Mouse (Mus musculus) adrenal gland, postnatal 10 days (tissue): ENCODE measurements around the gene Agps. TPM values are rescaled to one million over a fixed set of nuclear protein-coding genes. Genes with fewer than 3 reads are reported as not detected.

ENCODE experiments used
- DNase-seq: peaks from one replicate; pipeline ENCODE4 v3.0.0; 2021; ENCODE audit warnings: mixed read lengths
- long read RNA-seq, 2 experiments: library from polyadenylated mRNA; stranded (forward); transcript quantifications; one replicate each; pipeline ENCODE4 v2.0.0; 2021
- total RNA-seq, 2 experiments: library from RNA; stranded (reverse); gene quantifications; 2 replicates each; pipeline ENCODE4 v1.2.3; 2021

The Agps gene
- total RNA-seq, result 10 to 100 TPM; 32.4 to 42.0 TPM
- long read RNA-seq, experiment 1, full-length matches to known transcripts, result 16 of 25 reads
- long read RNA-seq, experiment 1, partial matches to known transcripts, result 3 of 25 reads
- long read RNA-seq, experiment 1, other reads (novel, unspliced or antisense), result 6 of 25 reads
- long read RNA-seq, experiment 2, full-length matches to known transcripts, result 9 of 17 reads
- long read RNA-seq, experiment 2, partial matches to known transcripts, result 2 of 17 reads
- long read RNA-seq, experiment 2, other reads (novel, unspliced or antisense), result 6 of 17 reads

DNA sequence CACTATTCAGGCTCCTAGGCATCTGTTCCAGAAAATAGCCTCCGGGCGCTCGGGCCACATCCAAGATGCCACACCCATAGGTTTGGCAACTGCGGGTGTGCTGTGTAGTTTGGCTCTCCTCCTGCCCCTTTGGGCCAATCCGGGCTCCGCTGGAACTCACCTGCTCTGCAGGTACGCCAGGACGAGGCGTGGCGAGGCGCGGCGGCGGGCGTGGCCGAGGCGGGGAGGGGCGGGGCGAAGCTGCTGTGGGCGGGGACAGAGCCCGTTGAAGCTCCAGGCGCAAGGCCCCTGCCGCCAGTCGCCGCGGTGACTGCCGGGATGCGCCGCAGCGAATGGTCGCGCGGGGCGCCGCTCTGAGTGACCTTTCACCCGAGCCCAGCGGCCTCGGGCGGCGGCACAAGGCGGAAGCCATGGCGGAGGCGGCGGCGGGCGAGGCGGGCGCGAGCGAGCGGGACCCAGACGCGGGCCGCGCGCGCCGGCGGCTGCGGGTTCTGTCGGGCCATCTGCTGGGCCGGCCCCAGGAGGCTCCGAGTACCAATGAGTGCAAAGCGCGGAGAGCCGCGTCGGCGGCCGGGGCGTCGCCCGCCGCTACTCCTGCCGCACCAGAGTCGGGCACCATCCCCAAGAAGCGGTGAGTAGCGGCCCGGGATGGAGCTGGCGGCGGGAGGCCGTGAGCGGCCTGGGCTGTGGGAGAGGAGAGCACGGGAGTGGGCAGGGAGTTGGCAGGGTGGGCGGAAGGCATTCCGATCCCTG, at the start of gene Agps:
TSS of gene Agps (plus strand) at position 297 of the 753 bp plus-strand sequence.
- DNase-seq, result peak; percentile 94

DNA sequence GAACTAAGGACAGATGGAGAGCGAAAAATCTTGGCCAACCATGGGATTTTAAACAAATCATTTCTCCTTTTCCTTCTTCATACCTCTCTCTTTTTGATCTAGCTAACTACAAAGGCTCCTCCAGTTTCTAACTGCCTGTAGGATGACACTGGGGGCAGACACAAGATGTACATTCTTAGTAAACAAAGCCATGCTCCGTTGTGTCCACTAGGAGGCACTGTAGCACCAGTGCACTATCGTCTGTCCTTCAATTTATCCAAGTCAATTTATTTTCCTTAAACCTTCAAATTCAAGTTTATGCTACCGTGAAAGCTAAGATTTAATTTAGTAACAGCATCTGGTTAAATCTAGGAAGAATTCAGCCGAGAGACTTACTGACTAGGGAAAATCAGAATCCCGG, 45.9 kb upstream of the Agps start:
- peak; percentile 67 for DNase-seq

DNA sequence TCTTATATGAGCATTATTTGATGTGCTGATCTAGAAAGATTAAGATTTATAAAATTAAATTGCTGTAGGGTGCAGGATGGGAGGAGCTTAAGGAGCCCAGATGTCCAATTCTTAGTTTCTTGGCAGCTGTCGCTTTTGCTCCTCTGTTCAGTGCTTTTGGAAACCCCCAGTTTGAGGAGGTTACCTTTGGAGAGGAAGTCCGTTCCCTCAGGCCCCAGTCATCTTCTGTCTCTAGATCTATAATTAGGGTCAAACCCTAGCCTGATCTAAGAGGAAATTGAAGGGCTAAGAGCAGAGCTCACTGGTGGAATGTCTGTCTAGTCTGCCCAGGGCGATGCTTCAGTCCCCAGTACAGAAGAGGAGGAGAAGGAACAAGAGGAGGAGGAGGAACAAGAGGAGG, 43.5 kb upstream of the Agps start:
- DNase-seq, result no peak

DNA sequence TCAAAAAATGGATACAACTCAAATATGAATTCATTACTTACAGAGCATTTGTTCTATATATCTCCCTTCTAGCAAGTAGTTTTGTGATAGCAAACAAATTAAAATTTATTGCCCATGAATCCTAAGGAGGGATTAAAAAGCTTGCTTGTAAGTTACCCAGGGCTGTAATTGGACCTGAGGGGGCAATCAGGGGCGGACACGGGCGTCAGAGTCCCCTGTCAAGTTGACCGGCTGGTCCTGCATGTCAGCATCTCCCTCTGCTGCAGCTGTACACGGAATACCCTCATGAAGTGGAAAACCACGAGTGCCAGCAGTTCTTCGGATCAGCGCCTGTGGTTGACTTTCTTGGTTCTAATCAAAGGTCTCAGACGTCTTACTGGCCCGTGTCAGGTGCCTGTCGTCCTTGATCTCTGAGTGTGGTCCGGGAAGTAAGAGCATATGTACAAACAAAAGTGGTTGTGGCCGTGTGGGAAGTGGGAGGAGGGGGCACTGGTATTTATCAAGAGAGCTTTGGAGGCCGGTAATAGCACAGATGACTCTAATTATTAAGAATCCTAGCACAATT, 41.9 kb upstream of the Agps start:
- no peak for DNase-seq

DNA sequence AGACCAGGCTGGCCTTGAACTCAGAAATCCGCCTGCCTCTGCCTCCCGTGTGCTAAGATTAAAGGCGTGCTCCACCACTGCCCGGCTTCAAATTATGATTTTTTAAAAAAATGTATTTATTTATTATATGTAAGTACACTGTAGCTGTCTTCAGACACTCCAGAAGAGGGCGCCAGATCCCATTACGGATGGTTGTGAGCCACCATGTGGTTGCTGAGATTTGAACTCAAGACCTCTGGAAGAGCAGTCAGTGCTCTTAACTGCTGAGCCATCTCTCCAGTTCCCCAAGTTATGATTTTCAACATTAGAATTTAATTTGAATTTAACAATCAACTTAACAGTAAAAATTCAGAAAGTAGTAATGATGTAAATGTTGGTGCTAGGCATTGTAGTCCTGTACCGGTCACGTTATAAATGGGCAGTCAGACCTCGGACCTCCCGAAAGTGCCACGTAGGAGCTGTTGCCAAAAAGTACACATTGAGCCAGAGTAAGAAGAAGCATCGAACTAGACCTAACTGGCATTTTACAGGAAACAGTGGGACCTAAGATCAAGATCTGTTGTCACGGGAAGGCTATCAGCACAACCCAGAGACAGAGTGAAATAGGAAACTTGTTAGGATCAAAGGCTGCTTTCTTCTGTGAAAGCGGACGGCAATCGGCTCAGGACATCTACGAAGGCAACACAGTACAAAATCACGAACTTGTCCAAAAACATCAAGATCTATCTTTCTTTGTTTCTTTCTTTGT, 40.2 kb upstream of the Agps start:
- no peak for DNase-seq

DNA sequence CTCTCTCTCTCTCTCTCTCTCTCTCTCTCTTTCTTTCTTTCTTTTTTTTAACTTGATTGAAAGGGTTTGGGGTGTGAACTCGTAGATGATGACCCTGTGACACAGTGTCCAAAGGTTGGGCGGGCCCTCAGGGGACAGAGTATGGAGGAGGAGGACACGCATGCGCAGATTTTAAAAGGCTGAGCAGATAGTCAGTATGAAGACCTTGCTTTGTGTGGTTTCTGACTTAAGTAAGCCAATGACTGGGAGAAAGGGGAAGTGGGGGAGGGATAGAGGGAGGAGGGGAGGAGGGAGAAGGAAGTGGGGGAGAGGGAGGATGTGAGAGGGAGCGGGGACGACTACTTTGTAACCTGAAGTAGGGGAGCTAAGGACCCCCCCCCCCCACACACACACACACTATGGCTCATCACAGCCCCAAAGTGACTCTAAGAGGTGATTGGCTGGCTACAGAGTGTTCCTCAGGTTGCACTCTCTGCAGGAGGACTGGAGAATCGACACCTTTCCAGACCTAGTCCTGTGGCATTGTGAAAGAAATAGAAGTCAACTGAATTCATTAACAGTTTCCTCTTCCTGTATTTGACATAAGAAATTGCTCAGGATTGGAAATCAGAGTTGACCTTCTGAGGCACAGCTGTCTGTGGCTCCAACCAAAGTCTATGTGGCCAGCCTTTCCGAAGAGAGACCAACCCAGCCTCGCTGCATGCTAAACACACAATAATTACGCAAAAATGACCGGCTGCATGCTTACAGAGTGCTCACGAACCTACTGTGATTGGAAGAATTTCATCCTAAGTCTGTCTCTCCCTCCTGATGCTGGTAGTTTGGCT, 39.4 kb upstream of the Agps start:
- peak; percentile 55 for DNase-seq

DNA sequence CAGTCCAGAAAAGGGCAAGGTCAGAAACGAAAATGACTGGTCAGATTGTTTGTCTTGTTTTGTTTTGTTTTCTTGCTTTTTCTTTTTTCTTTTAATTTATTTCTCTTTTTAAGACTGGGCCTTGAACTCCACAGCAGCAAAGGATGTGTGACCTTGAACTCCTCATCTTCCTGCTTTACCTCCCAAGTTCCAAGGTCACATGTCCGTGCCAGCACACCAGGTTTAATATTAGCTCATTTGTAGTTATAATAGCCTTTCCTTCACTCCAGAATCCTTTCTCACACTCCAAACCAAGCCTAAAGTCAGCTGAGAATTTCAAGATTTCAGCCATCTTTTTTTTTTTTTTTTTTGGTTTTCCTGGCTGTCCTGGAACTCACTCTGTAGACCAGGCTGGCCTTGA, 35.8 kb upstream of the Agps start:
- no peak for DNase-seq

DNA sequence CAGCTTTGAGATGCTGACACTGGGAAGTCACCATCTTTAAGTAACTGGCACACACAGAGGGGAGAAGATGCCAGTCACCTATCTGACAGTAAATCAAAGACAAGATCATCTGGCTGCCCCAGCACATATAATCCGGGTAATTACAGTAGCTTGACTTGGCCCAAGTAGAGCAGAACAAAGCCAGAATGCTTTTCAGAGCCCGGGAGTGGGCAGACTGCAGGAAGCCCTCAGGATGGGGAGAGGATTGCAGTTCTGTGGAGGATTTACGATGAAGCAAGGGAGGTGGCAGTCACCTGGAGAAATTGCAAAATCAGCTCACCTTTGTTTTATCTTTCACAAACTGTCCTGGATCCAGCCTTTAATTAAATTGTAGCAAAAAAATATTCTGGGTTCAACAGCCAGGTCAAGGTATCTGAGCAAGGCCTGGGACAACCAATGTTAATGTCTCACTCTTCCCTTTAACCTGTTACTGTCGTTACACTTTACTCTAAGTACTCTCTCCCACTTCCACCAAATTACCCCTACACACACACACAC, 33.5 kb upstream of the Agps start:
- DNase-seq, result no peak

DNA sequence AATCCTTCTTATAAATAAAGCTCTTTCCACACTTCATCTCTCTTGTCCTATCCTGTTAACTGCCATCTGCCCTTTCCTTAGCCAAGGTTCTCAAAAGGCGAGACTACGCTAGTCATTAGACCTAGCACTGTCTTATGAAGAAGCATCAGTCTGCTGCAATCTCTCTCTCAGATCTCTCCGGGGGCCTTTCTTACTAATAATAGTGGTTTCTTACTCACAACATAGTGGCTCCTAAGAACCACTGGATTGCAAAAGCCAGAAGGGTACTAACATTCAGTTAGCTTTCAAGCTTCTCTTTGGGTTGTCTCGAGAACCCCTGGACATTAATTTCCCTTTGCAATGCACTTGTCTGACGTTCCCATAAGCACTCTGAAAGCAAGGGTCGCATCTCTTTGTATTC, 26.2 kb upstream of the Agps start:
- no peak for DNase-seq

DNA sequence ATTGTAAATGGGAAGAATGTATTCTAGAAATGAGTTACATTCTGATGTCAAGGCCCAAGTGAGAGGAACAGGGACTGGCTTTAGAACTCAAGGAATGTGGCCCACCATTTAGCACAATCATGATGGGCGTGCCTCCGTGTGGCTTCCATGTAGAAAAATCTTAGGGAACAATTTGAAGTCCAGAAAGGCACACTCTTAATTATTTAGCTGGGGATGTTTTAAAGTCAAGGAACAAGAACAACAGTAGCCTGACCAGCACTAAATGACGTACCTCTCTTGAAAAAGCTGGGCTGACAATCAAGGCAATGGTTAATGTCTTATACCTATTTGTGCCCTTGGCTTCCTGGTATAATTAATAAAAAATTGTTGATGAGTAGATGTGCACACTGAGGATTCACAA, 25.1 kb upstream of the Agps start:
- DNase-seq, result no peak

DNA sequence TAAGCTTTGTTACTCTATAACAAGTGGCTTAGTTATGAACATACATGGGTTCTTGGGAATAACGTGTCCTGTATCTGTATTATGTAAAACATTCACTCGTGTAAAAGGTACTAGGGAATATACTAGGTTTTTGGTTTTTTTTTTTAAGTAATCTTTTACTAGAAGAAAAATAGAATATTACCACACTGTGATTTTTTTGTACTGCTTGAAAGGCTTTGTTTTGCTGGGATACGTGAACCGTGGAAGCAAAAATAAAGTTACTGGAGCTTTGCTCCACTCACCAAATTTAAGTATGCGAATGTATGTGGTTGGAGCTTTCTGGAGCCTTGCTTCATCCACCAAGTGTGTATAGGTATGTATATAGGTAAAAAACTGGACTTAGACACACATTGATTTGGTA, 24.5 kb upstream of the Agps start:
- DNase-seq, result no peak

DNA sequence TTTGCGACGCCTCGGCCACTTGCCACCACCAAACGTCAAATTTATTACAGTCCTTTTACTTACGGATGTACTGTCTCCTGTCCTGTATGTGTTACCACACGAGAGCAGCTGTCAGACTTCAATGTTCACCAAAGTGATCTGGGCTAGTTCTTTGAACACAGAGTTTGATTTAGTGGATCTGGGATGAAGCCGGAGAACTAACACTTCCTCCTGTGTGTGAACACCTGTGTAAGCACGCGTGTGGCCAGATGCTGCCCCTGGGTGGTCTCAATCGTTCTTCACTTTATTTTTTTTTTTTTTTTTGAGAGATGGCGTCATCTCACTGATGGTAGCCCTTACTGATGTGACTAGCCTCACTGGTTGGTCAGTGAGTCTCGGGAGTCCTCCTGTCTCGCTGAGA, 17.1 kb upstream of the Agps start:
- no peak for DNase-seq

DNA sequence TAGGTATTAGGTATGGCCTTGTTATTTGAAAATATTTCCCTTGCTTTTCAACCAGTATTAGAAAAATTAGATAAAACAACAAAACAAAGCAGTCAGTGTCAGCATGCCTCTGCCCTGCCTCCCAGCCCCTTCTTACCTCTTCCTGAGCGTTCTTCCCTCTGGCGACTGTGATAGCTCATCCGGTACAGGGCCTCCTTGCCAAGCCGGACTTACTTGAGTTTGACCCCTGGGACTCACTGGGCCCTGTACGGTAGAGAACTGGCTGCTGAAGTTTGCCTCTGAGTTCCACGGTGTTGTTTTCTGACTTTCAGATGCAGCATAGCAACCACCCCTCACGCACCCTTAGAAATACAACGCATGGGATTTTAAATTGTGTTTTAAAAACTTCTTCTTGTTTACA, 16.5 kb upstream of the Agps start:
- no peak for DNase-seq

DNA sequence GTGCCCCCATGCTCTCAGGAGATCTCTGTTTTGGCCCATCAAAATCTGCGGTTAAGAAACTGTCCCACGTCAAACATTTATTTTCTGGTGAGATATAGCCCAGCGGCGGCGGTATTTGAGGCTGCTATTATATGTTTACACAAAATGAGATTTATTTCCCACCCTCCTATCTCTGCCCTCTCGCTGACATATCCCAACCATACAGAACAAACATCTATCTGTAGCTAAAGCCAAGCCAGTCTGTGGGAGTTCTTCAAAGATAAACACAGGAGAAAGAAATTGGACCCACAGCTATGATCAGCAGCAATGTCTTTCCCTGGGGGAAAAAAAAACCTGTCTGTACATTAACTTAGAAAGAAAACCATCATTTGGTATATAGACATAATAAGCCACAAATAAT, 15.3 kb upstream of the Agps start:
- DNase-seq, result no peak

DNA sequence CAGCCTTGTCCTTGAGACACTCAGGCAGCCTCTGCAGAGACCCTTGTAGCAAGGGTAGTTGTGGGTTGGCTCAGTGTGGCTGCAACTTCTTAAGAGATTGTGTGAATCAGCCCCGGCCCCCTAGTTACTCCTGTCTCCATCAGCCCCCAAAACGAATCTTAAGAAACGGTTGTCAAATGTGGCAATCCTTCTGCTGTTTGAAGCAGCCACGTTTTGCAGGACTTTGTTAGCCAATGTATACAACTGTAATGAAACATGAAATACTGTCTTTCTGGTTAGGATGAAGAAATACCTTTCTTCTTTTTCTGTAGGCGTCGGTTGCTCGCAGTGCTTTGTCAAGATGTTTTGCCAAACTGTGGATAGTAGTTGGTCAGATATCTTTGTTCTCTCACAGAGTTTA, 13.3 kb upstream of the Agps start:
- no peak for DNase-seq

DNA sequence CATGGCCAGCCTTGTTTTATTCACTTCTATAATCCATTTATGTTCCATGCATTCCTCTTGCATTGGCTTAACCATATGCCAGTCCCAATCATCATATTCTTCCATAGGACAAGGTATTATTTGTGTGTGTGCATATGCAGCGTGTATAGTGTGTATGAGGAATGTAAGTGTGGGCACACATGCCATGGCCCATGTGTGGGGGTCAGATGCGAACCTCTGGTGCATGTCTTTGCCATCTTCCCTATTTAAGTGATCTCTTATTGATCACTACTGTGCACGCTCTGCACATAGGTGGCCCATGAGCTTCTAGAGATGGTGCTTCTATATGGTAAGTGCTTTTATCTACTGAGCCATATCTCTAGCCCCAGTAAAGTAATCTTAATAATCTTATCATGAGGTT, 12.2 kb upstream of the Agps start:
- no peak for DNase-seq

DNA sequence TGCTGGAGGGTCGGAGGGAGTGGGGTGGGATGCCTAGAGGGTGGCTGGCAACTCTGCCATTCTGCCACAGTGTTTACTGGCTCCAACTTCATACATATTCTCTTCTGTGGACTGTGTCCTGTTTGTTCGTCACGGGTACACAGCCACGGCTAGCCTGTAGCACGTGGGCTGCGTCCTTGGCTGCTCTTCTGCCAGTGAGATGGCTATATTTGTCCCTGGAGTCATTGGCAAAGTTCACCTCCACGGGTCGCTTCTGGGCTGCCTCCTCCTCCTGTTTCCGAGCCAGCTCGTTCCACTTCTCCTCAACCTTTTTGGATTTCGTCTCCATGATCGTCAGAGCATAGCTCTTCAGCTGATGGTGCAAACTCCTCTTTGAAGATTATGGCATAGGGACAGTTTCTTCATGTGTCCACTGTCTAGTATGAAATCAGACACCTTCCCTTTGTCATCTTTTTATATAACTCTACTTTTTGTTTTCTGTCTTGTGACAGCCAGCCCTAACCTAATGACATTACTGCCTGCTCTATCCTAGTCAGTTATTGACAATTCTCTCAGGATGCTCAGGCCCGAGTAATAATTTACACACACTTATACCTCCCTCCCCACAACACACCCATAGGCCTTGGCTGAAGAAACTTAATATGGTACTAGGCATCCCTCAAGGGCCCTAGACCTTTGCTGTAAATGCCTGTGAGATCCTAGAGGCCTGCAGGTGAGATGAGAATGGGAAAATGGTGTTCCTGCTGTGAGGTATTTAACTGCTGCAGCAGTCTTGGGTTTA, 9.8 kb upstream of the Agps start:
- DNase-seq, result no peak

DNA sequence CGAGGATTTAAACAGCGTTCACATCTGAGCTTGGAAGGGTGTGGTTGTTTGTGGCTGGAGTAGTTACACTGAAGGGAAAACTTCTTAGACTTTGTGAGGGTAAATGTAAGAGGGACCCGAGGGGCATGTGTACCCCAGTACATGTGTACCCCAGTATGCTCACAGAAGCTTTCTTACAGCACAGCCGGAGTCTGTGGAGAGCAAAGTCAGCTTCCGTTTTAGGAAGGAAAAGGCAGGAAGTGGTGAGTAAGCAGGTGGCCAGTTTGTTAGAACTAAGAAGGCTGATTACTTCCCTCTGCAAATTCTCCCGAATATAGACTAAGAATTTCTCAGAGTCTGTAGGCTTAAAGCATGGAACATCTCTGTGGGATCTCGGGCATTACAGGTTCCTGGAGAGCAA, 8.2 kb upstream of the Agps start:
- no peak for DNase-seq

DNA sequence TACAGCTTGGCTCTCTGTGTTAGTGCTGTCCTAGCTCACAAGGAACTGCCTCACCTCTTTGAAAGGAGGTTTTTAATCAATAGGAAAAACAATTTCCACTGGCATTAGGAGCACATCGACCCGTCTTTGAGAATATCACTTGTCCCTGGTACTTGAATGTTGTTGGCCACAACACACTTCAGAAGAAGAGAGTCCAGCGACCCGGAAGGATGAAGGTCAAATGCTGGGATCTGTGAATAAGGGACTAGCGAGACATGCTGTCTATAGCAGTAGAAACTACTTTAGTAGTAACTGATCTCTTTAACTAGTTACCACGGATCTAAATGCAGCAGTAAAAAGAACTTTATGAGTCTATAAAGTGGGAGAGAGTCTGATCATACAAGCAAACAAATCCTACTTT, 7.8 kb upstream of the Agps start:
- no peak for DNase-seq

DNA sequence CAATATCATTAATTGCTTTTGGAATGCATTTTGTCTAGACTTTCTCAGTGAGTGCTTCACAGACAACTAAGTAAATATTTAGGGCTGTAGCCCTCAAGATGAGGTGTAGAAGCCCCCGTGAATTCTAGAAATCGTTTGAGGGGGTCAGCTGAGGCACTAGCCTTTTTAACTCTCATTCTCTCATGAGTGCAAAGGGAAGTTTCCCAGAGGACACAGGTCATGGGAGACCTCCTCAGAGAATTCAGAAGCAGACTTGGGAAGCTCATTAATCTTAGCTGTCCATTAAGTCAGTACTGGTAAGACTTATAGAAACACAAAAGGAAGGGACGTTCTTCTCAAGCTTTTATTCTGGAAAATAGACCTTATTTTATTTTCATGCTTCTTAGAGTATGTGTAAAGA, 7.1 kb upstream of the Agps start:
- DNase-seq, result no peak

DNA sequence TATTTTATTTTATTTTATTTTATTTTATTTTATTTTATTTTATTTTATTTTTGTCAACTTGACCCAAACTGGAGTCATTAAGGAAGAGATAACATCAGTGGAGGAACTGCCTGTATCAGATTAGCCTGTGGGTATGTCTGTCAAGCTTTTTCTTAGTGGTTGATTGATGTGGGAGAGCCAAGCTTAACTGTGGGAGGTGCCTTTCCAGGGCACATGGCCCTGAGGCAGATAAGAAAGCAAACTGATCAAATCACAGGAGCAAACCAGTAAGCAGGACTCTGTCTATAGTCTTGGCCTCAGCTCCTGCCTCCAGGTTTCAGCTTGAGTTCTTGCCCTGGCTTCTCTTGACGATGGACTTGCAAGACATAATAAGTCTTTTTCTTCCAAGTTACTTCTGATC, 6.4 kb upstream of the Agps start:
- DNase-seq, result no peak
